Mouse (Mus musculus) liver, embryonic 14.5 days (tissue): ENCODE measurements around the gene Rnf20. TPM values are rescaled to one million over a fixed set of nuclear protein-coding genes. Genes with fewer than 3 reads are reported as not detected.

Experiments
- ATAC-seq: fragments of 200-750 bp; cut with Nextera tagmentation; 2 replicates; pipeline ENCODE4 v1.8.0; 2017; ENCODE audit warnings: moderate number of reproducible peaks, mild to moderate bottlenecking, moderate library complexity; ENCODE audit not compliant: insufficient read depth
- DNase-seq, 3 experiments: peaks; one replicate each; pipeline ENCODE4 v3.0.0-alpha.2; 2012 to 2013; ENCODE audit warnings: low read depth in 3 of 3, low spot score in 3 of 3
- H3K27ac ChIP-seq: fragments of 300-500 bp; sonication (generic); 2 replicates; pipeline ENCODE4 v1.5.1; 2014; ENCODE audit warnings: moderate library complexity, mild to moderate bottlenecking, control low read depth, inconsistent platforms
- H3K27me3 ChIP-seq: fragments of 300-500 bp; sonication (generic); 2 replicates; pipeline ENCODE4 v1.6.1; 2014; ENCODE audit warnings: mild to moderate bottlenecking, low read length, moderate library complexity; ENCODE audit not compliant: control insufficient read depth, insufficient read depth
- H3K36me3 ChIP-seq: fragments of 300-500 bp; sonication (generic); replicated peaks from 2 replicates; pipeline ENCODE4 v1.6.1; 2014; ENCODE audit warnings: low read depth; ENCODE audit not compliant: control insufficient read depth, insufficient read depth
- H3K4me1 ChIP-seq, 2 experiments: fragments of 200-500 bp in 1 of 2; fragments of 300-500 bp in 1 of 2; sonication (generic) in 1 of 2; replicated peaks; 2 replicates each; pipeline ENCODE4 v1.6.1; 2012 to 2014; ENCODE audit warnings: antibody characterized with exemption in 1 of 2, inconsistent platforms in 1 of 2, low read length in 1 of 2; ENCODE audit not compliant: control insufficient read depth in 2 of 2, insufficient read depth in 2 of 2
- H3K4me2 ChIP-seq: fragments of 300-500 bp; sonication (generic); 2 replicates; pipeline ENCODE4 v1.6.1; 2014; ENCODE audit warnings: low read depth, mild to moderate bottlenecking, control low read depth, moderate library complexity
- H3K4me3 ChIP-seq, 2 experiments: fragments of 200-500 bp in 1 of 2; fragments of 300-500 bp in 1 of 2; sonication (generic) in 1 of 2; 2 replicates each; pipeline ENCODE4 v1.5.1; 2012 to 2014; ENCODE audit warnings: low read depth in 2 of 2, low read length in 2 of 2, mild to moderate bottlenecking in 2 of 2, control low read depth in 1 of 2, inconsistent platforms in 1 of 2, moderate library complexity in 1 of 2; ENCODE audit not compliant: insufficient read depth in 1 of 2
- H3K9ac ChIP-seq: fragments of 300-500 bp; sonication (generic); replicated peaks from 2 replicates; pipeline ENCODE4 v1.6.1; 2014; ENCODE audit warnings: mild to moderate bottlenecking, control low read depth, moderate library complexity
- H3K9me3 ChIP-seq: fragments of 300-500 bp; sonication (generic); 2 replicates; pipeline ENCODE4 v1.6.1; 2016; ENCODE audit warnings: low read length, mixed read lengths; ENCODE audit not compliant: control insufficient read depth
- CTCF ChIP-seq: IDR thresholded peaks from 2 replicates; pipeline ENCODE4 v1.5.1; 2016; ENCODE audit warnings: antibody characterized with exemption, low read depth, control low read depth
- EP300 ChIP-seq: IDR thresholded peaks from 2 replicates; pipeline ENCODE4 v1.6.1; 2016; ENCODE audit warnings: antibody characterized with exemption, low read depth
- WGBS: fragments of 180-500 bp; shearing (Covaris S2); extraction: QIAGEN DNeasy Blood & Tissue Kit; methylation state at CpG from one replicate; pipeline ENCODE4 v1.1.7; 2014; ENCODE audit not compliant: insufficient replicate concordance; 5-methylcytosine and 5-hydroxymethylcytosine counted together
- polyA plus RNA-seq, 2 experiments: library from polyadenylated mRNA; depleted of rRNA in 1 of 2; stranded (reverse) in 1 of 2; unstranded in 1 of 2; fragments of >200 nt; fragmentation: Nextera tagmentation in 1 of 2; extraction: Ambion mirVana in 1 of 2; gene quantifications; 2 replicates each; pipeline versions ENCODE4 v1.2.1 to v1.2.3; 2012 to 2014

The Rnf20 gene
- polyA plus RNA-seq, 2 experiments: 14.5 to 15.7 TPM

- no peaks in the 10 kb centered on the region for H3K9me3 ChIP-seq
- H3K4me2 ChIP-seq: no peak overlapping the region
- no peaks in the 10 kb centered on the region for H3K36me3 ChIP-seq
- TF ChIP-seq EP300 (no peak), CTCF (no peak)
- ATAC-seq (no peak), DNase-seq (no peak)
- no peaks in the 10 kb centered on the region for H3K27me3 ChIP-seq
- WGBS: 51% methylated on average over 2 of the region's 2 CpGs
- no peak overlapping the region for H3K27ac ChIP-seq
- H3K4me1 ChIP-seq: peaks cover 0 to 14% of the 10 kb centered on the region in 2 experiments; a peak in 2 of 4 replicates
- no peak overlapping the region for H3K9ac ChIP-seq
- no peak overlapping the region for H3K4me3 ChIP-seq
Observed at GRCm38 (mm10) chr4:49590152-49590551, 41.7 kb upstream of the Rnf20 start.

GRCm38 (mm10) chr4:49596846-49597182 is 35.0 kb upstream of the Rnf20 start:
- no peaks in the 10 kb centered on the region for H3K27me3 ChIP-seq
- DNase-seq (no peak), ATAC-seq (peak; percentile 57)
- H3K4me1 ChIP-seq: peaks cover 0 to 9% of the 10 kb centered on the region in 2 experiments; a peak in 2 of 4 replicates
- peak overlapping the region; percentile 76 to 78 for H3K4me3 ChIP-seq
- H3K9ac ChIP-seq: peak overlapping the region; percentile 64
- H3K27ac ChIP-seq: no peak overlapping the region; the same call in 1 of the 2 replicates
- no peaks in the 10 kb centered on the region for H3K9me3 ChIP-seq
- TF ChIP-seq CTCF (no peak), EP300 (no peak)
- 1% methylated on average over 20 of the region's 20 CpGs for WGBS
- H3K36me3 ChIP-seq: no peaks in the 10 kb centered on the region
- peak overlapping the region; percentile 83 for H3K4me2 ChIP-seq

- H3K4me1 ChIP-seq: peaks cover 0 to 8% of the 10 kb centered on the region in 2 experiments; a peak in 2 of 4 replicates
- 0 out of 2 replicates have a peak, but pooled peaks have one; percentile 10 for TF ChIP-seq CTCF
- TF ChIP-seq EP300: no peak
- no peak within 1 kb of the TSS; the same call in 1 of the 2 replicates for H3K27ac ChIP-seq
- peak within 1 kb of the TSS; percentile 64 for H3K9ac ChIP-seq
- H3K27me3 ChIP-seq: no peaks in the 10 kb centered on the region
- WGBS: under 1% methylated on average over 76 of the region's 77 CpGs
- DNase-seq: peak in 2 of 3 experiments; percentile 38 to 47
- H3K9me3 ChIP-seq: no peaks in the 10 kb centered on the region
- H3K4me3 ChIP-seq: peak within 1 kb of the TSS; percentile 76 to 78
- ATAC-seq: peak; percentile 91
- H3K36me3 ChIP-seq: no peaks in the 10 kb centered on the region
- peak within 1 kb of the TSS; percentile 83 for H3K4me2 ChIP-seq
Observed at GRCm38 (mm10) chr4:49597183-49598100, 34.4 kb upstream of the Rnf20 start, which contains the start of gene Tmem246. Gene Tmem246, minus strand, starts transcription at chr4:49597876.

- ATAC-seq (no peak), DNase-seq (no peak)
- Histone ChIP-seq H3K4me1 (peaks cover 0 to 8% of the 10 kb centered on the region in 2 experiments; a peak in 2 of 4 replicates), H3K4me2 (no peak overlapping the region), H3K36me3 (no peaks in the 10 kb centered on the region), H3K9ac (no peak overlapping the region), H3K27ac (no peak overlapping the region), H3K9me3 (no peaks in the 10 kb centered on the region), H3K27me3 (no peaks in the 10 kb centered on the region), H3K4me3 (no peak overlapping the region)
- 72% methylated on average over 2 of the region's 2 CpGs for WGBS
- TF ChIP-seq CTCF: no peak
- no peak for TF ChIP-seq EP300
Observed at GRCm38 (mm10) chr4:49603161-49603560, 28.6 kb upstream of the Rnf20 start.

- ATAC-seq (no peak), DNase-seq (no peak)
- no peak overlapping the region for H3K4me2 ChIP-seq
- H3K9ac ChIP-seq: no peak overlapping the region
- peaks cover 0 to 6% of the 10 kb centered on the region in 2 experiments; a peak in 2 of 4 replicates for H3K4me1 ChIP-seq
- H3K27me3 ChIP-seq: no peaks in the 10 kb centered on the region
- H3K27ac ChIP-seq: no peak overlapping the region
- H3K36me3 ChIP-seq: no peaks in the 10 kb centered on the region
- WGBS: 19% methylated on average over 1 of the region's 1 CpGs
- no peak overlapping the region for H3K4me3 ChIP-seq
- H3K9me3 ChIP-seq: no peaks in the 10 kb centered on the region
- TF ChIP-seq CTCF (no peak), EP300 (no peak)
Observed at GRCm38 (mm10) chr4:49604016-49604546, 27.7 kb upstream of the Rnf20 start.
